Mouse (Mus musculus) hindbrain, embryonic 15.5 days (tissue): ENCODE data around the gene Slc9b1. TPM values are rescaled to one million over a fixed set of nuclear protein-coding genes. Genes with fewer than 3 reads are reported as not detected.

ENCODE experiments used
- ATAC-seq: fragments of 200-750 bp; cut with Nextera tagmentation; 2 replicates; pipeline ENCODE4 v1.8.0; 2017; ENCODE audit warnings: low read depth, moderate number of reproducible peaks, moderate TSS enrichment; ENCODE audit not compliant: low FRiP score
- H3K27ac ChIP-seq: fragments of 300-500 bp; sonication (generic); replicated peaks from 2 replicates; pipeline ENCODE4 v1.5.1; 2015; ENCODE audit warnings: mild to moderate bottlenecking, inconsistent platforms
- H3K27me3 ChIP-seq: fragments of 300-500 bp; sonication (generic); 2 replicates; pipeline ENCODE4 v1.6.1; 2015; ENCODE audit warnings: control low read depth, inconsistent platforms
- H3K36me3 ChIP-seq: fragments of 300-500 bp; sonication (generic); 2 replicates; pipeline ENCODE4 v1.6.1; 2015; ENCODE audit warnings: control low read depth, inconsistent platforms
- H3K4me1 ChIP-seq: fragments of 300-500 bp; sonication (generic); replicated peaks from 2 replicates; pipeline ENCODE4 v1.6.1; 2015; ENCODE audit warnings: control low read depth, inconsistent platforms
- H3K4me2 ChIP-seq: fragments of 300-500 bp; sonication (generic); 2 replicates; pipeline ENCODE4 v1.6.1; 2015; ENCODE audit warnings: moderate library complexity, mild to moderate bottlenecking, inconsistent platforms
- H3K4me3 ChIP-seq: fragments of 300-500 bp; sonication (generic); 2 replicates; pipeline ENCODE4 v1.5.1; 2015; ENCODE audit warnings: mild to moderate bottlenecking, inconsistent platforms
- H3K9ac ChIP-seq: fragments of 300-500 bp; sonication (generic); 2 replicates; pipeline ENCODE4 v1.6.1; 2015; ENCODE audit warnings: inconsistent platforms
- H3K9me3 ChIP-seq: fragments of 300-500 bp; sonication (generic); 2 replicates; pipeline ENCODE4 v1.6.1; 2016; ENCODE audit warnings: control low read depth, inconsistent platforms
- WGBS: fragments of 180-500 bp; shearing (Covaris S2); methylation state at CpG from one replicate; pipeline ENCODE4 v1.1.7; 2015; 5-methylcytosine and 5-hydroxymethylcytosine counted together
- polyA plus RNA-seq: library from polyadenylated mRNA; unstranded; fragments of >200 nt; fragmentation: Nextera tagmentation; extraction: Ambion mirVana; gene quantifications from 2 replicates; pipeline ENCODE4 v1.2.1, GENCODE M21; 2015

Slc9b1 gene
- polyA plus RNA-seq, 1 experiment from 2014 or later = not detected

DNA sequence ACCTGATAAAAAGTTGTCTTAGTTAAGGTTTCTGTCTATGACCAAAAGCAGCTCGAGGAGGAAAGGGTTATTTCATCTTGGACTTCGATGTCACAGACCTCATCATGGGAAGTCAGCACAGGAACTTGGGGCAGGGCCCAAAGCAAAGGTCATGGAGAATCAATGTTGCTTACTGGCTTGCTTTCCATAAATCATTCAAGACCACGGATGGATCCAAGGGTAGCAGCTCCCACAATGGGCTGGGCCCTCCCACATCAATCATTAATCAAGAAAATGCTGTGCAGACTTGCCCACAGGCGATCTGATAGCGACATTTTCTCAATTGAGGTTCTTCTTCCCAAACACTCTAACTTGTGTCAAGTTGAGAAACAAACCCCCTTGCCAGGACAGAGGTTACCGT, 48.3 kb downstream of the Slc9b1 start:
- no peak overlapping the region for H3K4me3 ChIP-seq
- H3K4me2 ChIP-seq = no peak overlapping the region
- H3K27ac ChIP-seq = no peak overlapping the region
- no peak for ATAC-seq
- 42% methylated on average over 6 of the region's 6 CpGs for WGBS
- H3K36me3 ChIP-seq = no peaks in the 10 kb centered on the region
- H3K9ac ChIP-seq = no peak overlapping the region
- H3K4me1 ChIP-seq = no peaks in the 10 kb centered on the region
- no peaks in the 10 kb centered on the region for H3K9me3 ChIP-seq
- H3K27me3 ChIP-seq = no peaks in the 10 kb centered on the region

DNA sequence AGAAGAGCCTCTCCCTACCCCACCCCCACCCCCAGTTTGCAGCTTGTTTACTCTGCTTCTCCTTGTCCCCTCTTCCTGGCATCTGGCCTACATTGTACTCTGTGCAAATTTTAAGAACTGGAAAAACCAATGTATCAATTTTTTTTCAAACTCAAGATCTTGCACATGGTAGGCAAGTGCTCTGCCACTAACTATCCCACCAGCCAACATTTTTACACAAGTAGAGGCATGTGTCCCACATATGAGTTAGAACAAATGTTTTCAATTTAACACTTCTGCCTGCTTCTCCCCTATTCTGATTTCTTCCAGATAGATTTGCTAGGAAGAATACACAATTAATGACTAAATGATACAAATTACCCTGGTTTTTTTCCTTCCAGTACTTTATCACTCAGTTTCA, 49.3 kb downstream of the Slc9b1 start:
- Histone ChIP-seq H3K4me2 (no peak overlapping the region), H3K9me3 (no peaks in the 10 kb centered on the region), H3K27me3 (no peaks in the 10 kb centered on the region), H3K27ac (no peak overlapping the region), H3K4me3 (no peak overlapping the region), H3K4me1 (no peaks in the 10 kb centered on the region), H3K36me3 (no peaks in the 10 kb centered on the region), H3K9ac (no peak overlapping the region)
- no peak for ATAC-seq

DNA sequence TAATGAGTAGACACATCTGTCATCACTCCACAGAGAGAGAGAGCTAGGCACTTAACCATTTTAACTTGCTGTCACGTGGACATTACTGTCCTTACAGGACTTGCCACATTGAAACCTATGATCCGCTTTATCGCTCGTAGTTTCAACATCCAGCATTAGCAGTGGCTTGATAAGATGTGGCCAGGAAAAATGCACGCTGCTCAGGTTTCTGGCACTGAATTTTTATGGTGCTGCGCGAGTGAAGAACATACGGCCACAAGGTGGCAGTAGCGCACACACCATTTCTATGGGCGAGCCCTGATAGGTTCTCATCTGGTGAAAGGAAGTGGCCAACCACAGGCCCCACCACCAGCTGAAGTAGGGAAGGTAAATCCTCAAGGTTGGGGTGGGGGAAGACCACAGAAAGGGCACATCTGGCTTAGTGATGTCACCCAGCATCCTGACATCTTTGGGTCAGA, 54.4 kb downstream of the Slc9b1 start:
- no peak overlapping the region for H3K9ac ChIP-seq
- ATAC-seq = peak; percentile 77
- H3K36me3 ChIP-seq = peaks cover 14% of the 10 kb centered on the region; the same call in 1 of the 2 replicates
- H3K4me1 ChIP-seq = 0 out of 2 replicates have a peak, but pooled peaks cover 3% of the 10 kb centered on the region
- 16% methylated on average over 10 of the region's 10 CpGs for WGBS
- H3K9me3 ChIP-seq = no peaks in the 10 kb centered on the region
- H3K27ac ChIP-seq = no peak overlapping the region
- no peak overlapping the region for H3K4me3 ChIP-seq
- no peaks in the 10 kb centered on the region for H3K27me3 ChIP-seq
- H3K4me2 ChIP-seq = no peak overlapping the region

DNA sequence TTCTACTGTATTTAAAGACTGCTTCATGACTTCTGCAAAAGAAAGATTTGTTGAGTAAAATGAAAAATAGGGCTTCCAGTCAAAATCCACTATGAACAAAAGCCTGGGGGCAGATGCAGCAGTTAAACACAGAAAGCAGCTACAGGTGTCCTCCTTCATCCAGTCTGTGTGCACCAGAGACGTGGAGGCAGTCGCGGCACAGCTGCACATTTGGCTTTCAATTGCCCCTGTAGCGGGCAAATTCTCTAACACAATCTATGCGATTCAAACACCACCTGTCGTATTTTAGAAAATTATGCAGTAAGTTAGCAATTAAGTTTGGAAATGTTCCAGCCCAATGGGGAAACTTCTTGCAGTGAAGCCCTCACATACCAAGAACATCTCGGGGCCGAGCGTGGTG, 55.4 kb downstream of the Slc9b1 start:
- no peak for ATAC-seq
- no peaks in the 10 kb centered on the region for H3K27me3 ChIP-seq
- WGBS = 81% methylated on average over 9 of the region's 9 CpGs
- no peak overlapping the region for H3K4me2 ChIP-seq
- H3K36me3 ChIP-seq = peaks cover 14% of the 10 kb centered on the region; the same call in 1 of the 2 replicates
- H3K4me1 ChIP-seq = 0 out of 2 replicates have a peak, but pooled peaks cover 3% of the 10 kb centered on the region
- no peaks in the 10 kb centered on the region for H3K9me3 ChIP-seq
- H3K9ac ChIP-seq = no peak overlapping the region
- no peak overlapping the region for H3K27ac ChIP-seq
- H3K4me3 ChIP-seq = no peak overlapping the region

DNA sequence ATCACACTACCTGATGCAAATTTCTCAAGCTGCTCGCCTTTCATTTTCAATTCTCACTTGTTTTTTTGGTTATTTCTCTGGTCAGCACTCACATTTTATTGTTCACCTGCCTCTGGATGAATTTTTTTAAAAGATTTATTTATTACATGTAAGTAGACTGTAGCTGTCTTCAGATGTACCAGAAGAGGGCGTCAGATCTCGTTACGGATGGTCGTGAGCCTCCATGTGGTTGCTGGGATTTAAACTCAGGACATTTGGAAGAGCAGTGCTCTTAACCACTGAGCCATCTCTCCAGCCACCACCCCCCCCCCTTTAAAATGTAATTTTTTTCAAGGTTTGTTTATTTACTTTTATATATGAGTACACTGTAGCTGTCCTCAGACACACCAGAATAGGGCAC, 56.0 kb downstream of the Slc9b1 start:
- Histone ChIP-seq H3K4me3 (no peak overlapping the region), H3K4me2 (no peak overlapping the region), H3K36me3 (peaks cover 17% of the 10 kb centered on the region), H3K4me1 (0 out of 2 replicates have a peak, but pooled peaks cover 3% of the 10 kb centered on the region), H3K27me3 (no peaks in the 10 kb centered on the region), H3K9ac (no peak overlapping the region), H3K27ac (no peak overlapping the region), H3K9me3 (no peaks in the 10 kb centered on the region)
- WGBS = 78% methylated on average over 5 of the region's 5 CpGs
- ATAC-seq = no peak

DNA sequence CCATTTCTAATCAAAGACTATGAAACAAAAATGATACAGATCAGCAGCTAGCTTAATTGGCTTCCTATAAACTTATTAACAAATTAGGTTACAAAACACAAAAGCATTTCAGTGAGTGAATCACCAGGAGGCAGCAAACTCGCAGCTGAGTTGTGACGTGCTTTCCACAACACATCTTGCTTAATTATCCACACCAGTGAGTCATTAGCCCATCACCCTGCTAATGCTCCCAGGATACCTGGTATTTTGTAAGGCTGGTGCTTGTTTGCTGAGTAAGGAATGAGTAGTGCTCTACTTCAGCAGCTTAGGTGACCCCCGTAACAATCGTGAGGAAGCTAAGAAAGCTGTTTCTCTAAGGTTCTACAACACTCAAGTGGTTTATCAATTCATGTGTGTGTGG, 56.8 kb downstream of the Slc9b1 start:
- H3K27ac ChIP-seq = no peak overlapping the region
- H3K27me3 ChIP-seq = no peaks in the 10 kb centered on the region
- no peak overlapping the region for H3K4me2 ChIP-seq
- H3K9ac ChIP-seq = no peak overlapping the region
- ATAC-seq = no peak
- 68% methylated on average over 4 of the region's 4 CpGs for WGBS
- peaks cover 18% of the 10 kb centered on the region for H3K36me3 ChIP-seq
- H3K4me3 ChIP-seq = no peak overlapping the region
- no peaks in the 10 kb centered on the region for H3K9me3 ChIP-seq
- H3K4me1 ChIP-seq = 0 out of 2 replicates have a peak, but pooled peaks cover 3% of the 10 kb centered on the region

DNA sequence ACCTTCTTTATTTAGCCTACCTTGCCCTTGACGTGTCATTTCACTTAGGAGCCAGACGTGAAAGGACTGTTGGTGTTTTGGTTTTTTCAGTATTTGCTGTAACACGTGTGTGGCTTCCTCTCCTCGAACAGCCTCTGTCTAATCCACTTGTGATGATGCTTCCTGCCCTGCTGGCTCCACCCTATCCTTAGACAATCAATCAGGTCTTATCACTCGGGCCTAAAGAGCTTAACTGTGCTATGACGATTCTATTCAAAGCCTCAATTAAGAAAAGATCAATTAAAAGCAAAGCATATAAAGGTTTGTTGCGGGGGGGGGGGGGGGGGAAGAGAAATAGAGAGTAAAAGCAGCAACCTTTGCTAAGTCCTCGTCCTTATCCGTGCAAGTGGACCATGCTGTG, 59.5 kb downstream of the Slc9b1 start:
- no peak for ATAC-seq

DNA sequence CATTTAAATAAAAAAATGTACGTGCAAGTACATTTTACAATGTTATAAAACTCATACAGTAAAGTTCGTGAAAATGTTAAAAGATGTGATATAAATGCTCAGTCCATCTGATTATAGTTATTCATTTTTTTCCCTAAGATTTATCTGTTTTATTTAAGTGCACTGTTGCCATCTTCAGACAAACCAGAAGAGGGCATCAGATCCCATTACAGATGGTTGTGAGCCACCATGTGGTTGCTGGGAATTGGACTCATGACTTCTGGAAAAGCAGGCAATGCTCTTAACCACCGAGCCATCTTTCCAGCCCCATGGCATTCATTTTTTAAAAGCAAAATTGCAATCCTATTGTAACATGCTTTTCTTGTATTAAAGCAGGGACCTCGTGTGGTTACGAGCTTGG, 61.4 kb downstream of the Slc9b1 start:
- Histone ChIP-seq H3K9me3 (no peaks in the 10 kb centered on the region), H3K9ac (no peak overlapping the region), H3K36me3 (peaks cover 18% of the 10 kb centered on the region), H3K27me3 (no peaks in the 10 kb centered on the region), H3K4me3 (no peak overlapping the region), H3K4me1 (no peaks in the 10 kb centered on the region), H3K27ac (no peak overlapping the region), H3K4me2 (no peak overlapping the region)
- ATAC-seq = no peak
- 98% methylated on average over 5 of the region's 5 CpGs for WGBS

More for the DNA sequence above, 59.5 kb downstream of the Slc9b1 start:
- WGBS = 88% methylated on average over 8 of the region's 9 CpGs
- Histone ChIP-seq H3K4me3 (no peak overlapping the region), H3K27ac (no peak overlapping the region), H3K27me3 (no peaks in the 10 kb centered on the region), H3K9ac (no peak overlapping the region), H3K9me3 (no peaks in the 10 kb centered on the region), H3K4me2 (no peak overlapping the region), H3K4me1 (0 out of 2 replicates have a peak, but pooled peaks cover 2% of the 10 kb centered on the region), H3K36me3 (peaks cover 18% of the 10 kb centered on the region)

DNA sequence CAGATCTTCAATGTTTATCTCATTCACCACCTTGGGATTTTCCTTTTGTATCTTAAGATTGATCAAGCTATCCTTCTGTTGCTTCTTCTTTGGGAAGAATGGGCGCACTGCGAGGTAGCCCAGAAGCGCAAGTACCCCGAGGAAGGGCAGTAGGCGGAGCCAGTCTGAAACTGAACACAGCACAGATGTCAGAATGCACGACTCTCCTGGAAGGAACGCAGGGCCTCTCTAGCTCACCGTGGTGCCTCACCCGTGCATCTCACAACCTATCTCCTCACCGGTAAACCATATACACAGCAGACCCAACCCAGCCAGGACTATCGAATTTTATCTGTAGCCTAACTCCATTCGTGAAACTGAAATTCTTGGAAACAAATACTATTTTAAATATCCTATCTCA, 63.2 kb downstream of the Slc9b1 start:
- H3K36me3 ChIP-seq = peaks cover 10% of the 10 kb centered on the region
- no peaks in the 10 kb centered on the region for H3K4me1 ChIP-seq
- no peaks in the 10 kb centered on the region for H3K27me3 ChIP-seq
- no peak for ATAC-seq
- H3K9ac ChIP-seq = no peak overlapping the region
- WGBS = 90% methylated on average over 12 of the region's 12 CpGs
- no peak overlapping the region for H3K27ac ChIP-seq
- H3K9me3 ChIP-seq = no peaks in the 10 kb centered on the region
- H3K4me3 ChIP-seq = no peak overlapping the region
- H3K4me2 ChIP-seq = no peak overlapping the region

DNA sequence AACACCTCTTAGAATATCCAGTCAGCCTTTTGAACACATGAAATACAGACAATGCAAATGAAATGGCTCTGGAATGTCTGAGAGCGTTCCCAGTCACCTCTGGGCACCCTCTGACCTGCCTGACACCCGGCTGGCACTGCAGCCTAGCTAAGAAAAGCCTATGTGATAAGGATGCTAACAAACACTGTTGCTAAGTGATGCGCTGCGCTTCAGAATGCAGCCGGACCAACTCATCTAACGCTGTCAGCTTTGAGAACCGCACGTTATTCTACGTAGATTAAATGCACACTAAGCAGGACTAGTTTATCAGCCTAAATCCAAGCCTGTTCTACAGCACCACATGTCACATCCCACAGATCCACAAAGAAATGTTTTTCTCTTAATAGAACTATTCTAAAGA, 64.0 kb downstream of the Slc9b1 start:
- H3K4me1 ChIP-seq = no peaks in the 10 kb centered on the region
- no peak overlapping the region for H3K9ac ChIP-seq
- H3K27me3 ChIP-seq = no peaks in the 10 kb centered on the region
- no peak overlapping the region for H3K27ac ChIP-seq
- 31% methylated on average over 9 of the region's 9 CpGs for WGBS
- no peak for ATAC-seq
- no peaks in the 10 kb centered on the region for H3K9me3 ChIP-seq
- no peak overlapping the region for H3K4me2 ChIP-seq
- H3K36me3 ChIP-seq = peaks cover 4% of the 10 kb centered on the region
- no peak overlapping the region for H3K4me3 ChIP-seq

DNA sequence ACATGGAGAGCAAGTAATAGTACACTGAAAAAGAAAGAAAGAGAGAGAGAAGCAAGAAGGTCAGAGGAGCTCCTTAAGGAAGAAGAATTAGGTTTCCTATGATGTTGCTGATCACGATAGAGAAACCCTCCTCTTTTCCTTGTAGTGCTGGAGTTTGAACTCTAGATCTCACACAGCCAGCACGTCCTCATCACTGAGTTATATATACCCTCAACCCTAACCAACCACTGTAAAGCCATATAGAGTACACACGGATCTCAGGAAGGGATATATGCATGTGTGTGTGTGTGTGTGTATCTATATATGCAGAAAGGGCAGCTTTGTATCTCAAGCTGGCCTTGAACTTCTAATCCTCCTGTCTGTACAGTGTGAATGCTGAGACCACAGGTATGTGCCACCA, 69.4 kb downstream of the Slc9b1 start:
- no peak overlapping the region for H3K4me3 ChIP-seq
- H3K4me2 ChIP-seq = no peak overlapping the region
- no peak overlapping the region for H3K27ac ChIP-seq
- H3K27me3 ChIP-seq = no peaks in the 10 kb centered on the region
- 95% methylated on average over 3 of the region's 3 CpGs for WGBS
- H3K9me3 ChIP-seq = no peaks in the 10 kb centered on the region
- peaks cover 15% of the 10 kb centered on the region for H3K4me1 ChIP-seq
- ATAC-seq = no peak
- no peak overlapping the region for H3K9ac ChIP-seq
- no peaks in the 10 kb centered on the region for H3K36me3 ChIP-seq

DNA sequence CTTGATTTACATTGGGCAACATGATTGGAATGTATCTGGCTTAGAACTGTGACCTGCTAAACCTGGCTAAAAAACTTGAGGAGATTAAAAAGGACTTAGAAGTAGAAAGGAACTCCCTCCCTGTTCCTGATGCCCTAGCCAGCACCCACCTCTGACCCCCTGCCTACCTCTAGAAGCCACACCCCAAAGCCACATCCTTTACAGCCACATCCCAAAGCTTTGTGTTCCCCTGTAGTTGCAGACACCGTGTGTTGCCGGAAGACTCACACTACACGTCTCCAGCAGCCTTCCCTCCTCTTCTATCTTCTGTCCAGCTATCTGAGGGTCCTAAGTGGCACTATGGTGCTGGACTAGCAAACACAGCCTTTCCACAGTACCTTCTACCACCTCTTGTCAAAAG, 70.0 kb downstream of the Slc9b1 start:
- H3K4me2 ChIP-seq = no peak overlapping the region
- H3K4me3 ChIP-seq = no peak overlapping the region
- H3K9me3 ChIP-seq = no peaks in the 10 kb centered on the region
- H3K4me1 ChIP-seq = peaks cover 18% of the 10 kb centered on the region
- no peaks in the 10 kb centered on the region for H3K27me3 ChIP-seq
- H3K27ac ChIP-seq = no peak overlapping the region
- no peaks in the 10 kb centered on the region for H3K36me3 ChIP-seq
- H3K9ac ChIP-seq = no peak overlapping the region
- ATAC-seq = no peak
- 90% methylated on average over 3 of the region's 3 CpGs for WGBS

DNA sequence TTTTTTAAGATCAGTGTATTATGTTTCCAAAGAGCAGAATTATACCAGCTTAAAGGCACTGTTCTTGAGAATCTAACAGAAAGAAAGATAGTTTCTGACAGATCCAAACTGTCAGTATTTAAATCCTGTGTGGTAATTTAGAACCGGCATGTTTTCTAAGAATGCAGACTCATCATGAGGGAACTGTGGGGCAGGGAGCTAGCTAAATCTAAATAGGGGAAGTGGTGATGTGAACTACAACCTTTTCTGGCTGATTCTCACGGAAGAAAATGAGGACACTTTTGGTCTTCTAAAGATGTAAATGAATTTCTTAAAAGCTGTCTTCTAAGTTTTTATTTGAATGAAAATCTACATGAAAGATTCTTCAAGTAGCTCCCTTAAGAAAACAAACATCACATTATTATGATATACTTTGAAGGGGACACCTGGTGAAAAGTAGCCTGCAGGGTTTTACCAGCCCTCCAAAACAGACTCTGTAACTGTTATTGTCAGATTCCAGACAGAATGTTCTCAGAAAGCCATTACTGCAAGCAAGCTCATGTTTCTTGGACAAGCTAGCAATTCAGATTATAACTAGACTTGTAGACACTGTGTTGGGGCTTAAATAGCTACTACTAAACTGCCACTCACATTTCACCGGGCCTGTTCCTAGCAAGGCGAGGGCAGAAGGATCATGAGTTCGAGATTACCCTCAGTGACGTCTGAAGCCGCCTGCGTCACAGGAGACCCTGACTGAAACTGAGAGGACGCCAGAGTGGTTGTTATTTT, 72.9 kb downstream of the Slc9b1 start:
- H3K4me2 ChIP-seq = no peak overlapping the region
- H3K36me3 ChIP-seq = no peaks in the 10 kb centered on the region
- H3K9ac ChIP-seq = no peak overlapping the region

More for the DNA sequence above, 72.9 kb downstream of the Slc9b1 start:
- H3K9me3 ChIP-seq = no peaks in the 10 kb centered on the region
- 88% methylated on average over 9 of the region's 9 CpGs for WGBS
- no peaks in the 10 kb centered on the region for H3K27me3 ChIP-seq
- no peak for ATAC-seq
- H3K27ac ChIP-seq = no peak overlapping the region
- H3K4me1 ChIP-seq = peaks cover 25% of the 10 kb centered on the region
- no peak overlapping the region for H3K4me3 ChIP-seq
